Mouse (Mus musculus) CH12.LX (cell line): ENCODE measurements around the gene Ppp2r2d.

Source experiments
- CTCF ChIP-seq, 2 experiments: IDR thresholded peaks in 1 of 2; conservative IDR thresholded peaks in 1 of 2; 2 replicates each; pipeline ENCODE4 v1.5.1; 2011 to 2012; ENCODE audit warnings: low read depth in 2 of 2, low read length in 2 of 2, improper control_type of control experiment in 1 of 2, inconsistent platforms in 1 of 2, mild to moderate bottlenecking in 1 of 2, moderate library complexity in 1 of 2
- E2F4 ChIP-seq: IDR thresholded peaks from 2 replicates; pipeline ENCODE4 v1.6.1; 2011; ENCODE audit warnings: low read depth, low read length, improper control_type of control experiment; ENCODE audit not compliant: insufficient replicate concordance
- ELF1 ChIP-seq: IDR thresholded peaks from 2 replicates; pipeline ENCODE4 v1.6.1; 2014; ENCODE audit warnings: low read depth, mild to moderate bottlenecking, inconsistent platforms, low read length, improper control_type of control experiment
- NRF1 ChIP-seq: IDR thresholded peaks from 2 replicates; pipeline ENCODE4 v1.6.1; 2014; ENCODE audit warnings: low read depth, mild to moderate bottlenecking, inconsistent platforms, low read length, improper control_type of control experiment, moderate library complexity
- ZNF384 ChIP-seq: IDR thresholded peaks from 2 replicates; pipeline ENCODE4 v1.6.1; 2012; ENCODE audit warnings: low read depth, low read length, improper control_type of control experiment, inconsistent platforms

- TF ChIP-seq E2F4 (no peak), CTCF (conservative IDR thresholded peaks at IDR 0.05 in 1 of 2, IDR thresholded peaks at IDR 0.05 in 1 of 2; ENCODE audit: low read depth in 2 of 2, low read length in 2 of 2) (no peak), ELF1 (no peak), NRF1 (no peak), ZNF384 (no peak)
These were observed 60.6 kb downstream of the Ppp2r2d start for GRCm38 (mm10) chr7:138906441-138906840.
